Mouse (Mus musculus) ES-E14 (cell line): ENCODE results near the gene Sec23a. TPM values are rescaled to one million over a fixed set of nuclear protein-coding genes. Genes with fewer than 3 reads are reported as not detected.
"Not testable (repeated sequence)": the region's sequence is repeated elsewhere in the genome, so short reads cannot be mapped to it uniquely, and the experiment has no call there.

Source experiments
- DNase-seq: peaks from one replicate; pipeline ENCODE4 v3.0.0-alpha.2; 2013; ENCODE audit warnings: low read depth, low spot score
- H3K27ac ChIP-seq: 2 replicates; pipeline ENCODE4 v1.5.1; 2012; ENCODE audit warnings: low read depth, mild to moderate bottlenecking, low read length, moderate library complexity, mixed read lengths; ENCODE audit not compliant: poor library complexity, insufficient read depth, severe bottlenecking
- H3K36me3 ChIP-seq: 2 replicates; pipeline ENCODE4 v1.6.1; 2012; ENCODE audit warnings: mild to moderate bottlenecking, low read length, moderate library complexity, mixed read lengths; ENCODE audit not compliant: control insufficient read depth, poor library complexity, insufficient read depth, severe bottlenecking
- H3K4me1 ChIP-seq, 2 experiments: fragments of 150-350 bp in 1 of 2; sonication (generic) in 1 of 2; 2 replicates each; pipeline ENCODE4 v1.6.1; 2012; ENCODE audit warnings: low read length in 2 of 2, mild to moderate bottlenecking in 1 of 2, mixed read lengths in 1 of 2; ENCODE audit not compliant: control insufficient read depth in 2 of 2, insufficient read depth in 2 of 2, poor library complexity in 1 of 2
- H3K4me3 ChIP-seq, 2 experiments: fragments of 150-350 bp in 1 of 2; sonication (generic) in 1 of 2; 2 replicates each; pipeline ENCODE4 v1.5.1; 2012; ENCODE audit warnings: low read length in 2 of 2, low read depth in 1 of 2, mild to moderate bottlenecking in 1 of 2, mixed read lengths in 1 of 2; ENCODE audit not compliant: insufficient read depth in 1 of 2, poor library complexity in 1 of 2, severe bottlenecking in 1 of 2
- H3K9ac ChIP-seq: 2 replicates; pipeline ENCODE4 v1.6.1; 2012; ENCODE audit warnings: low read depth, mild to moderate bottlenecking, low read length, mixed read lengths; ENCODE audit not compliant: poor library complexity, insufficient read depth, severe bottlenecking
- H3K9me3 ChIP-seq: fragments of 150-350 bp; sonication (generic); 2 replicates; pipeline ENCODE4 v1.6.1; 2012; ENCODE audit warnings: low read depth, mild to moderate bottlenecking, low read length; ENCODE audit not compliant: control insufficient read depth, insufficient read depth
- CHD2 ChIP-seq: IDR thresholded peaks from 2 replicates; pipeline ENCODE4 v1.6.1; 2014; ENCODE audit warnings: mild to moderate bottlenecking, low read depth, low read length, inconsistent platforms
- HCFC1 ChIP-seq: IDR thresholded peaks from 2 replicates; pipeline ENCODE4 v1.6.1; 2012; ENCODE audit warnings: low read length, inconsistent platforms, borderline replicate concordance; ENCODE audit not compliant: insufficient read depth
- MAFK ChIP-seq: IDR thresholded peaks from 2 replicates; pipeline ENCODE4 v1.6.1; 2014; ENCODE audit warnings: mild to moderate bottlenecking, low read depth, low read length, inconsistent platforms; ENCODE audit not compliant: insufficient read depth
- ZC3H11A ChIP-seq: IDR thresholded peaks from 2 replicates; pipeline ENCODE4 v1.6.1; 2012; ENCODE audit warnings: low read depth, mild to moderate bottlenecking, inconsistent platforms, low read length, borderline replicate concordance
- ZNF384 ChIP-seq: IDR thresholded peaks from 2 replicates; pipeline ENCODE4 v1.6.1; 2012; ENCODE audit warnings: low read depth, low read length, inconsistent platforms
- in situ Hi-C, 2 experiments: fragments of 600-800 bp; cut with MboI; formaldehyde crosslinking; loops; one replicate each; pipeline ENCODE4 v1.15.1; 2025; ENCODE audit warnings: low sequenced_read_pairs in 2 of 2, inconsistent platforms in 1 of 2; ENCODE audit not compliant: unreplicated experiment in 2 of 2
- total RNA-seq: library from RNA; depleted of rRNA; stranded (reverse); fragments of 300-350 nt; gene quantifications from 2 replicates; pipeline ENCODE4 v1.2.3, GENCODE M21; 2012; rRNA removed

Sec23a gene
- 30.5 and 37.7 TPM in 2 replicates for total RNA-seq

DNA sequence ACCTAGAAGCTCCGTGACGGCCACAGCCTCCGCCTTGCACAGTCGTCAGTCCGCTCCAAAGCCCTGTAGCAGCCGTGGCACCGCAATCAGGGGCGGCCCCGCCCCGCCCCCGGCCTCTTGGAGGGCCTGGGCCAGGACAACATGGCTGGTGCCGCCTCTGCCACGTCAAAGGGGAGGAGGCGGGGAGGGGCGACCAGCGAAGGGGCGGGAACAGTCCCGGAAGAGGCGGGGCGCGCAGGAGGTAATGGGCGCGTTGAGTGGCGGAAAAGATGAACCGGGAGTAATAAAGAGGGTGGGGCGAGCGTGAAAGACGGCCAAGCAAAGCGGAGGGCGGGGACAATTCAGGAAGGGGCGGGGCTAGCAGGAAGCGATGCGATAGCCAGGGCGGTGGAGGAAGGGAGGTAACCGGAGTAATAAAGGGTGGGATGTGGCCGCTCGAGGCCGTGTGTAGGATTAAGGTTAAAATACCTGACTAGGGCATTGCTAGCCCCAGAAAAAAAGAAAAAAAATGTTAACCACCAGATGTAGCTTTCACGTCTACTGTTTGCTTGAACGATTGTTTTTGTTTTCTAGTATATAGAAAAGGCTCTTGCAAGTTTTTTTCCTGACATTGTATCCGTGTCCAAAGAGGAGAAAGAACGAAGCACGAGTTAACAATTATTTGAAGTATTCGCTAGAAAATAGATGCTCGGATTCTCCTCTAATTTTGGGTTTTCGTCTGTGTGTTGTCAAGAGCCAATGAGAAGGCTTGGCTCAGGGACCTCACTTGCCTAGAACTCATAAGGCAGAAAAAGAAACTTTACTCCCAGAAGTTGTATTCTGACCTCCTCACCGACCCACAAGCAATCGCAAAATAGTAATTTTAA, at the start of gene Sec23a:
Gene Sec23a, minus strand, starts transcription at position 174 of the 866 bp plus-strand sequence.
- peak; percentile 99 for DNase-seq
- in situ Hi-C loops = no loop called here
- H3K9me3 ChIP-seq = no peaks in the 10 kb centered on the region
- peak within 1 kb of the TSS; percentile 78 for H3K9ac ChIP-seq
- H3K27ac ChIP-seq = no peak within 1 kb of the TSS; the same call in 1 of the 2 replicates
- H3K36me3 ChIP-seq = peaks cover 3% of the 10 kb centered on the region; the same call in 1 of the 2 replicates
- 0 out of 4 replicates have a peak, but pooled peaks cover 0 to 3% of the 10 kb centered on the region in 2 experiments for H3K4me1 ChIP-seq
- H3K4me3 ChIP-seq = peak within 1 kb of the TSS; percentile 76 to 99
- TF ChIP-seq ZNF384 = no peak
- no peak for TF ChIP-seq MAFK
- TF ChIP-seq CHD2 = peak; percentile 43
- no peak for TF ChIP-seq ZC3H11A
- TF ChIP-seq HCFC1 = peak; percentile 62; the same call in 1 of the 2 replicates

DNA sequence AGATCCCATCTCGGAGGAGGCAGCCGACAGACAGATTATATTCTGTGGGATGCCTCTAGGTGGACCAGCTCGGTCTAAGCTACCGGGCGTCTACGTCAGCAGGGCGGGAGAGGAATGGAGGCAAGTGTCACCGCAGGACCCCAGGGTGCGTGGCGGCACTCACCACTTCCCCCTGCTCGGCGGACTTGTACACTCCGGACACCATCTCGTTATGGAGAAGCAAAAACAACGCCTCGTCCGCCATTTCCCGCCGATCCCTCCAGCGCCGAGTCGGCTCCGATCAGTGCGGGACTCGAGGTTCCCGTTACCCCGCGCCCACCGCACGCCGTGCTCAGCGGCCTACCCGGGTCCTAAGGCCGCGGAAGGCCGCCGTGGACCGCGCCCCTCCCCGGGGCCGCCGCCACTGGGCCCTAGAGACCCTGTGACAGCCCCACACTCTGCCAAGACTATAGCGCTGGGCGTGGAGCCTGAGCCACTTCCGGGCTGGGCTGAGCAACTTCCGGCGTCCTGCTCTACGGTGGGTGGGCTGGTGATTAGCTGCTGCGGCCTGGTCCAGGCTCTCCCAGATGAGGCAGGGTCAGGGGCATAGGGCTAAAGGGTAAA, 49.3 kb upstream of the Sec23a start, which contains the start of gene Trappc6b:
Gene Trappc6b, minus strand, starts transcription at position 480 of the 603 bp plus-strand sequence.
- H3K9ac ChIP-seq = peak within 1 kb of the TSS; percentile 92
- DNase-seq = peak; percentile 57
- TF ChIP-seq HCFC1 = 0 out of 2 replicates have a peak, but pooled peaks have one; percentile 24
- TF ChIP-seq MAFK = no peak
- H3K4me1 ChIP-seq = peaks cover 0 to 4% of the 10 kb centered on the region in 2 experiments; a peak in 3 of 4 replicates
- peak within 1 kb of the TSS; percentile 91 to 96 for H3K4me3 ChIP-seq
- no peaks in the 10 kb centered on the region for H3K9me3 ChIP-seq
- in situ Hi-C loops = no loop called here
- peak within 1 kb of the TSS; percentile 65 for H3K27ac ChIP-seq
- H3K36me3 ChIP-seq = peaks cover 4% of the 10 kb centered on the region; the same call in 1 of the 2 replicates

DNA sequence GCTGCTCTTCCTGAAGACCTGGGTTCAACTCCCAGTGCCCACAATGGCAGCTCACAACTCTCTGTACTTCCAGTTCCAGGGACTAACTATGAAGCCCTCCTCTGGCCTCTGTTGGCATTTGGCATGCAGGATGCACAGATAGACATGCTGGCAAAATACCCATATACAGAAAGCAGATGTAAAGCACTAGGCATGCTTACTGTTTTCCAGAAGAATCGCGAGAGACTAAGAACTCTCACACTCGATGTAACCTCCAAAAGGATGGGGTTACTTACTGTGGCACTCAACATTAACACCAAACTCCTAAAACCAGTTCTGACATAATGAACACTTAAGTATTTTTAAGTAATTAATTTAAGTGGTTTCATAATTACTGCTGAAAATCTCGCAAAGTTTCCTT, 48.5 kb upstream of the Sec23a start:
- no peaks in the 10 kb centered on the region for H3K9me3 ChIP-seq
- peak overlapping the region; percentile 92 for H3K9ac ChIP-seq
- H3K4me3 ChIP-seq = peak overlapping the region; percentile 91 to 96
- peaks cover 0 to 2% of the 10 kb centered on the region in 2 experiments; a peak in 3 of 4 replicates for H3K4me1 ChIP-seq
- no peak for TF ChIP-seq HCFC1
- TF ChIP-seq ZNF384 = no peak
- TF ChIP-seq MAFK = no peak
- no peak for TF ChIP-seq CHD2
- TF ChIP-seq ZC3H11A = no peak
- in situ Hi-C loops = no loop called here
- DNase-seq = no peak
- H3K36me3 ChIP-seq = peaks cover 4% of the 10 kb centered on the region; the same call in 1 of the 2 replicates
- H3K27ac ChIP-seq = no peak overlapping the region

DNA sequence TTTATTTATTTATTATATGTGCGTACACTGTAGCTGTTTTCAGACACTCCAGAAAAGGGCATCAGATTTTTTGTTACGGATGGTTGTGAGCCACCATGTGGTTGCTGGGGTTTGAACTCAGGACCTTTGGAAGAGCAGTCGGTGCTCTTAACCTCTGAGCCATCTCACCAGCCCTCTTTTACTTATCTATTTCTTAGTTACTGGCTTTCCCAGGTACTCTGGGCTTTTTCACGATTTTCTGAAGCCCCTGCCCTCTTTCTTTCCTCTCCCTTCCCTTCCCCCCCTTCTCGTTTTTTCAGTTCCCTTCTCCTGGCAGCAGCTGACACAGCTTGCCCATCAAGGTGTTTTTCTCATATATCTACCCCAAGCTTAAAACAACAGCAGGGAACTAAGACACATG, 46.4 kb upstream of the Sec23a start:
- H3K27ac ChIP-seq, H3K4me3 ChIP-seq, DNase-seq, H3K4me1 ChIP-seq, H3K9ac ChIP-seq, H3K9me3 ChIP-seq, in situ Hi-C loops: not testable (repeated sequence)
- H3K36me3 ChIP-seq = peaks cover 10% of the 10 kb centered on the region; the same call in 1 of the 2 replicates
